Mouse (Mus musculus) erythroblast, adult 5-6 weeks (primary cell): Measurements from ENCODE around the gene Slc7a9. TPM values are rescaled to one million over a fixed set of nuclear protein-coding genes. Genes with fewer than 3 reads are reported as not detected.

ENCODE experiments used
- ATAC-seq: replicated peaks from 2 replicates; pipeline ENCODE4 v1.8.0; 2016; ENCODE audit warnings: moderate number of reproducible peaks, mild to moderate bottlenecking, moderate TSS enrichment, inconsistent platforms; ENCODE audit not compliant: poor library complexity, low FRiP score, severe bottlenecking
- total RNA-seq, 2 experiments: library from RNA; stranded (forward) in 1 of 2; stranded (reverse) in 1 of 2; fragments of 150-400 nt in 1 of 2; fragments of 200-764, 138-1000 nt in 1 of 2; gene quantifications; 2 replicates each; pipeline versions ENCODE4 v1.2.3 to v1.2.4; 2015 to 2017; ENCODE audit warnings: low replicate concordance in 2 of 2

Slc7a9 gene
- total RNA-seq, 2 experiments from 2014 or later: not detected

GRCm38 (mm10) chr7:35497516-35497915 lies 48.9 kb downstream of the Slc7a9 start:
- ATAC-seq: no peak

GRCm38 (mm10) chr7:35501995-35502394 lies 53.4 kb downstream of the Slc7a9 start:
- ATAC-seq: no peak

Other genes with a start within 250 kb of the Slc7a9 start
- not detected in 2 replicates for gene Lrp3, start 233.3 kb upstream of the Slc7a9 start, total RNA-seq (2015; ENCODE audit: low replicate concordance)
- gene Lrp3, start 233.3 kb upstream of the Slc7a9 start, total RNA-seq (2017; ENCODE audit: low replicate concordance): not detected in 2 replicates
- gene Gpatch1, start 130.4 kb upstream of the Slc7a9 start, total RNA-seq (2015; ENCODE audit: low replicate concordance): 0.77 and 3.3 TPM in 2 replicates
- gene Gpatch1, start 130.4 kb upstream of the Slc7a9 start, total RNA-seq (2017; ENCODE audit: low replicate concordance): 2.0 and 3.1 TPM in 2 replicates
- gene Rhpn2, start 114.6 kb upstream of the Slc7a9 start, total RNA-seq (2015; ENCODE audit: low replicate concordance): not detected in 2 replicates
- not detected in 2 replicates for gene Rhpn2, start 114.6 kb upstream of the Slc7a9 start, total RNA-seq (2017; ENCODE audit: low replicate concordance)
- gene Faap24, start 52.0 kb upstream of the Slc7a9 start, total RNA-seq (2015; ENCODE audit: low replicate concordance): 3.8 and 8.4 TPM in 2 replicates
- 7.8 and 11.0 TPM in 2 replicates for gene Faap24, start 52.0 kb upstream of the Slc7a9 start, total RNA-seq (2017; ENCODE audit: low replicate concordance)
- gene Cep89, start 51.8 kb upstream of the Slc7a9 start, total RNA-seq (2015; ENCODE audit: low replicate concordance): 11.1 and 18.1 TPM in 2 replicates
- gene Cep89, start 51.8 kb upstream of the Slc7a9 start, total RNA-seq (2017; ENCODE audit: low replicate concordance): 11.7 and 13.0 TPM in 2 replicates
- gene Tdrd12, start 88.9 kb downstream of the Slc7a9 start, total RNA-seq (2015; ENCODE audit: low replicate concordance): not detected in 2 replicates
- 0.94 TPM in 1 of 2 replicates, not detected in the other for gene Tdrd12, start 88.9 kb downstream of the Slc7a9 start, total RNA-seq (2017; ENCODE audit: low replicate concordance)
- 55.3 and 55.8 TPM in 2 replicates for gene Nudt19, start 107.5 kb downstream of the Slc7a9 start, total RNA-seq (2015; ENCODE audit: low replicate concordance)
- 10.0 and 24.4 TPM in 2 replicates for gene Nudt19, start 107.5 kb downstream of the Slc7a9 start, total RNA-seq (2017; ENCODE audit: low replicate concordance)
- 0.42 and 1.7 TPM in 2 replicates for gene Rgs9bp, start 136.8 kb downstream of the Slc7a9 start, total RNA-seq (2015; ENCODE audit: low replicate concordance)
- gene Rgs9bp, start 136.8 kb downstream of the Slc7a9 start, total RNA-seq (2017; ENCODE audit: low replicate concordance): 0.14 and 0.68 TPM in 2 replicates
- 11.5 and 35.4 TPM in 2 replicates for gene Ankrd27, start 137.4 kb downstream of the Slc7a9 start, total RNA-seq (2015; ENCODE audit: low replicate concordance)
- 12.3 and 20.6 TPM in 2 replicates for gene Ankrd27, start 137.4 kb downstream of the Slc7a9 start, total RNA-seq (2017; ENCODE audit: low replicate concordance)
- 5.2 and 45.3 TPM in 2 replicates for gene Pdcd5, start 198.7 kb downstream of the Slc7a9 start, total RNA-seq (2015; ENCODE audit: low replicate concordance)
- 16.6 and 17.1 TPM in 2 replicates for gene Pdcd5, start 198.7 kb downstream of the Slc7a9 start, total RNA-seq (2017; ENCODE audit: low replicate concordance)